Mouse (Mus musculus) right cerebral cortex, postnatal 10 days (tissue): ENCODE results near the gene Rcn3.
A peak's percentile ranks its signal among the peaks of the same experiment; 100 is the strongest.
"Not testable (repeated sequence)": the region's sequence is repeated elsewhere in the genome, so short reads cannot be mapped to it uniquely, and the experiment has no call there.

Experiments
- DNase-seq, 2 experiments: peaks; one replicate each; pipeline ENCODE4 v3.0.0; 2021; ENCODE audit warnings: low spot score in 2 of 2

Rcn3 gene

GRCm38 (mm10) chr7:45124224-45125143 is 32.5 kb upstream of the Rcn3 start, which contains the start of gene Rps11:
Rps11 (minus strand) TSS chr7:45124439.
- peak; percentile 99 to 100 for DNase-seq

DNA sequence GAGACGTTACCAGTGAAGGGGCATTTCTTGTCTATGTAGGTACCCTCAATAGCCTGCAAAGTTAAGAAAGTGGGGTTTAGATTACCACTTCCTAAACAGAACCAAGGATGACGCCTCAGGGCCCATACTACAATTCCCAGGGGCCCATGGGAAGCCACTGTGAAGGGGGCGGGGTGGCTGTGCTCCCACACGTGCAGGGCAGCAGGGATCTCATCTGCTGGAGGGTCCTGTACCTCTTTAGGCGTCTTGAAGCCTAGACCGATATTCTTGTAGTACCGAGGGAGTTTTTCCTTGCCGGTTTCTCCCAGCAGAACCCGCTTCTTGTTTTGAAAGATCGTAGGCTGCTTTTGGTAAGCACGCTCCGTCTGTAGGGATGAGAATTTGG is 31.2 kb upstream of the Rcn3 start:
- peak in 1 of 2 experiments; percentile 46 for DNase-seq

DNA sequence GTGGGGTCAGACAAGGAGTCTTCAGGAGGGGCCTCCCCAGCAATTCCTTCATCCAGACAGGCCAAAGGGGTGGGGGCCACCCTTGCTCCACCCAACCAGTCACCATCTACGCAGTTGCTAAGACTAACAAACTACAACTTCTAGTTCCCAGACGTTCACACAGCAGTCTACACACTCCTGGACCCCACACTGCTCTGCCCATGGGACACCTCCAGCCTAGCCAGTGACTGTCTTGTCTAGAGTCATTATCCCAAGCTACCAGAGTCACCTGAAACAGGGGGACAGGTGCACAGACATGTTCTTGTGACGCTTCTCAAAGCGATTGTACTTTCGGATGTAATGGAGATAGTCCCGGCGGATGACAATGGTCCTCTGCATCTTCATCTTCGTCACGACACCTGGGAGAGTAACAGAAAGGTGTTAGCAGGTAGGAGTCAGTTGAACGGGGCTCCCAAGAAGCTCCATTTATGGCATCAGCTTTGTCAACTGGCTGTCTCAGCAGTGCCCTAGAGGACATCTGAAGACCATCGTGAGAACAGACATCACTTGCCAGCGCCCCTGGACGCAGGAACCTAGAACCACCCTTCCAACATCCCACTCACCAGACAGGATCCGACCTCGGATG is 30.7 kb upstream of the Rcn3 start:
- DNase-seq: peak in 1 of 2 experiments; percentile 42

DNA sequence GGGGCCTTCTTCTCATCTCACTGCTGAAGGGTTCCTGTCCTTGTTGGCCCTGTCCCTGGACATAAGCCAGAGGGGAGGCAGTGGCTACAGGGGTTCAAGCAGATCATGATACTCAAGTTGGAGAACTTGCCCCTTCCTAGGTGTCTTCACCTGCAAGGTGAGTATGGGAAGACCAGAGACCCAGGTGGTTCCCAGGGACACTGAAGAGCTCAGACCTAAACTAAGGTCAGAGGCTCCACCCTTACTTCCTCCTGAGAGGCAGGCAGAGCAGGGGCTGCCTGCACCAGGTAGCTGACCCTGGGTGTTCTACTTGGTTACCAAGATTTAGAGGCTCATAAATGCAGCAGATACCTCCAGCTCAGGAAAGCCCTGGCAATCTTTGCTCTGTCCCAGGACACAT is 29.9 kb upstream of the Rcn3 start:
- DNase-seq: peak in 1 of 2 experiments; percentile 34

DNA sequence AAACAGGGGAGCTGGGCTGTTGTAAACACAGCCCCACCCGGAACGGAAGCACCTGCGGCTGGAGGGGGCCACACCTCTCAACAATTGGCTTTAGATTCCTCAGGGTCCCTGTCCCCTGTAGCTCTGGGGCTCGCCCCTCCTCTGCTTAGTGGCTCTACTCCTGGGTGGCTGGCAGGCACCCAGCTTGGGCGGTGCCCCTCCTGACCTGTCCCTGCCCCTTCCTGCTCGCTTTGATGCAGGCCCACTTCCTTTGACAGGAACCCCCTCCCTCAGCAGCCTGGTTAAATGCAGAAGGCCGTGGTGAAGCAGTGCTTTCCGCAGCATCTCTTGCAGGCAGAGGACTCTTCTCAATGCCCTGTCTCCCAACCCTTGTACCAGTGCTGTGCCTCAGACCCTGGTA is 29.4 kb upstream of the Rcn3 start:
- peak; percentile 38 to 53 for DNase-seq

GRCm38 (mm10) chr7:45119780-45120709 is 28.0 kb upstream of the Rcn3 start:
- DNase-seq: peak in 1 of 2 experiments; percentile 32

DNA sequence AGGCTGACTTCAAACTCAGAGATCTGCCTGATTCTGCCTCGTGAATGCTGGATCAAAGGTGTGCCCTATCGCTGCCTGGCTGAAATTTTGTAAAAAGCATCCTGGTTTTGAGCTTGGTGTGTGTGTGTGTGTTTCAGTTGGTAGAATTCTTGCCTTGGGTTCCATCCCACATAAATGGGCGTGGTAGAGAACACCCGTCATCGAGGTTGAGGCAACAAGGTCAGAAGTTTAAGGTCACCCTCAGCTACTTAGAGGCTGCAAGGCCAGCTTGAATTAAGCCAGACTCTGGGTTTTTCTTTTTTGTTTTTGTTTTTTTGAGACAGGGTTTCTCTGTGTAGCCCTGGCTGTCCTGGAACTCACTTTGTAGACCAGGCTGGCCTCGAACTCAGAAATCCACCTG is 26.3 kb upstream of the Rcn3 start:
- no peak for DNase-seq

- DNase-seq: peak in 1 of 2 experiments; percentile 35
Measured at GRCm38 (mm10) chr7:45117566-45117965, 25.5 kb upstream of the Rcn3 start.

DNA sequence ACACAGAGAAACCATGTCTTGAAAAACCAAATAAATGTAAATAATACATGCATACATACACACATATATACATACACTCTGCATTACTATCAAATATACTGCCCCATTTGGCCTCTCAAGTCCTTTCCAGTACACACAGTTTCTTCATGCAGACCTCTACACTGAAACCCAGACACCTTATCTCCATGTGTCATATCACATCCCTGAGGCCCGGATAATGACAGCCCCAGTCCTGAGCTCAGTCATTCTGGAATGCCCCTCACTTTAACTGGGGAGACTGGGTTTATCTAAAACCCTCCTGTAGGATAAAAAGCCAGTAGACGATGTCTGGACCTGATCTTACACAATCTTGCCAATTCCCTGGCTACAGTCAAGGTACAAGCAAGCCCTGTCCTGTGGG is 21.5 kb upstream of the Rcn3 start:
- DNase-seq: no peak

- no peak for DNase-seq
Measured at GRCm38 (mm10) chr7:45112529-45112928, 20.5 kb upstream of the Rcn3 start.

DNA sequence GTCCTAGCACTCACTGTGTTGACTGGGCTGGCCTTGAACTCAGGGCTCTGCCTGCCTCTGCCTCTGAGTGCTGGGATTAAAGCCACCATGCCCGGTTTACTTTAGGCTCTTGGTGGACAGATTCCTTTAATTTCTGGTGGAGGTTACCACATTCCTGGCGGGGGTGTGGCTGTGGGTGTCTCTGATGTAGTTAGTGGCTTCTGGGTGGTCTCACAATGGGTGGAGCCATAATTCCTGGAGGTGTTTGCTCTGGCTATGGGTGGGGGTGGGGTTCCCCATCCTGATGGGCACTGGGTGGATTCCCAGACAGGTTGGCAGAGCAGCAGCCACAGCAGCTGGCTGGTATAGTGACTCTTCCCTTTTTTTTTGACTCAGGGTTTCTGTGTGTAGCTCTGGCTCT is 19.9 kb upstream of the Rcn3 start:
- DNase-seq: no peak

DNA sequence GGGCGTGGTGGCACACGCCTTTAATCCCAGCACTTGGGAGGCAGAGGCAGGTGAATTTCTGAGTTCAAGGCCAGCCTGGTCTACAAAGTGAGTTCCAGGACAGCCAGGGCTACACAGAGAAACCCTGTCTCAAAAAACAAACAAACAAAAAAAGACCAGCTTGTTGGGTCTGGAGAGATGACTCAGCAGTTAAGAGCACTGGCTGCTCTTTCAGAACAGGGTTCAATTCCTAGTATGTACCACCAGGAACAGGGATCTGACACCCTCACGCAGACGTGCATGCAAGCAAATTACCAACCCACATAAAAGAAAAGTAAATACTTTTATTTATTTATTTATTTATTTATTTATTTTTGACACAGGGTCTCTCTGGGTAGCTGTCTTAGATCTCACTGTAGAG is 18.1 kb upstream of the Rcn3 start:
- DNase-seq: not testable (repeated sequence)

DNA sequence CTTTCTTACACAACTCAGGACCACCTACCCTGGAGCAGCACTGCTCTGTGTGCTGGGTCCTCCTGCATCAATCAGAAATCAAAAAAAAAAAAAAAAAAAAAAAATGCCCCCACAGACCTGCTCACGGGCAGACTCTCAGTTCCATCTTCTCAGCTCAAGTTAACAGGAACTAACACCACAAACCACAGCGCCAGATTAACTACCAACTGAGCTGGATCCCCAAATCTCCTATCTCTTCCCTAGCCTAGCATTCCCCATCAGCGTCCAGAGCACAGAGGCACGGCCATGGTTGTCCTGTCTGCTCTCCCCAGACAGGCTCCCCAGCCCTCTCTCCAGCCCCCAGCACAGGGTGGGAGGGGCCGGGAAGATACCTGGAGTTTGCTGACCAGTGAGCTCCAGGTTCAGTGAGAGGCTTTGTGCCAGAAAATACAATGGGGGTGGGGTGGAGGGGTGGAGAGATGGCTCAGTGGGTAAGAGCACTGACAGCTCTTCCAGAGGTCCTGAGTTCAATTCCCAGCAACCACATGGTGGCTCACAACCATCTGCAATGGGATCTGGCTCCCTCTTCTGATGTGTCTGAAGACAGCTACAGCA is 15.1 kb upstream of the Rcn3 start:
- no peak for DNase-seq

- no peak for DNase-seq
Measured at GRCm38 (mm10) chr7:45106441-45106840, 14.4 kb upstream of the Rcn3 start.

DNA sequence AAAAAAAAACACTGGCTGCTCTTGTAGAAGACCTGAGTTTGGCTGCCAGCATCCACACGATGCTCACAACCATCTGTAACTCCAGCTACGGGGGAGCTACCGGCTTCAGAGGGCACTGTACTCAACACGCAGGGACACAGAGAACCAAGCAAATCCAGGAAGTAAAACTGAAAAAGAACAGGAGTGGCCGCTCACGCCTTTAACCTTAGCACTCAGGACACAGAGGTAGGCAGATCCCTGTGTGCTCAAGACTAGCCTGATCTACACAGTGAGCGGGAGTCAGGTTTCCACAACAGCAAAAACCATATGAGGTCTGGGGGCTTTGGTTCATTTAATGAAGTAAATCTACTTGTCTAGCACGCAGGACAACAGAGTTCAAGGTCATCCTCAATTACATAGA is 13.5 kb upstream of the Rcn3 start:
- DNase-seq: no peak

- DNase-seq: no peak
Measured at GRCm38 (mm10) chr7:45104941-45105340, 12.9 kb upstream of the Rcn3 start.

- DNase-seq: peak; percentile 74 to 80
Measured at GRCm38 (mm10) chr7:45103652-45104180, 11.7 kb upstream of the Rcn3 start, which contains the start of gene Fcgrt. Fcgrt (minus strand) TSS chr7:45103851.

GRCm38 (mm10) chr7:45102940-45103585 is 11.0 kb upstream of the Rcn3 start:
- no peak for DNase-seq

DNA sequence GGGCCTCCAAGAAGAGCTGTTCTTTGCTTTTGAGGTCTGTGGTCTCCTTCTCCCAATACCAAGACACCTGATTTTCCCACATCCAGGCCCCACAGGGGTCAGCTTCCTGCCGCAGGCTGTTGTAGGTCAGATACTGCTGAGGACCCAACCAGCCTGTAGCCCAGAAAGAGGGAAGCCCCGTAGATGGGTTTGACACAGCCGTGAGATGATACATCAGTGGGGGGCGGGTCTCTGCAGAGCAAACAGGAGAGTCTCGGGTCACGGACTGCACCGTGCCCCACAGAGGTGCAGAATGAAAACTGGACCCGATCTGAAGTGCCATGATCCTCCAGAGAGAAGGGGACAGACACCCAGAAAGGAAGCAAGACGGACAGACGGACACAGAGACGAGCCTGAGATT is 10.4 kb upstream of the Rcn3 start:
- no peak for DNase-seq

- DNase-seq: no peak
Measured at GRCm38 (mm10) chr7:45100046-45100445, 8.0 kb upstream of the Rcn3 start.
